Mouse (Mus musculus) right cerebral cortex, postnatal 25 days (tissue): ENCODE data around the gene Duoxa1.

ENCODE experiments used
- DNase-seq: peaks from one replicate; pipeline ENCODE4 v3.0.0; 2022

The Duoxa1 gene

DNA sequence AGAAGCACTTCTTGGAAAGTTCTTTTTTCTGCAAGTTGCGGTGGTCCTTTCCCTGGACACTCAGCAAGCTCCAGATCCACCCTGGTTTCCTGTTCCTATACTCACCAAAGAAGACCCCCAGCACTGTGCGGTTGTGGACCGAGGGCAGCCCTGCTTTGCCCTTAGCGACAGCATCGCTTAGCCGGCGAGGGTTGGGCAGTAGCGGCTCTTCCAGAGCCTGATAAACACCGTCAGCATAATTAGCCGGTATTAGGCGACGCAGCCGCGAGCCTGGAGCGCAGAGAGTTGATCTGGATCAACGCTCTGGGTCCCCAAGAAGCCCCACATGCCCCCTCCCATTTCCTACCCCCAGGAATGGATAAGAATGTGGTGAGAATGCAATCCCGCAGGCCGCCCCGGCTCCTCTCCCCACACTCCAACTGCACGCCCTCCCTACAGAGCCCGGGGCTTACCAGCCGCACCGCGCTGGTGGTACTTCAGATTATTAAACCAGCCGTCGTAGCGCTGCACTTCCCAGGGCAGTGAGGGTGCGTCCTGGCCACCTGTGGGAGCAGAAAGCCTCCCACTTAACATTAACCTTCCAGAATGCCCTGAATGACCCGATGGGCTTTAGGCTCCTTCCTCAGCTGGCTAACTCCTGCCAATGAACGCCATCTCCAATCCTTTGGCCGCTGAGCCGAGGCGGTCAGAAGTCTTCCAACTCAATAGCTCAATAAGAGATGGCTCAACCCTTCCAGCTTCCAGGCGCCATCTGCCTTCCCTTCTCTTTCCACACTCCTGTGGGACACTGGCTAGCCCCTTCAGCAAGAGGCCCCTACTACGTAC is 16.0 kb downstream of the Duoxa1 start:
- DNase-seq = no peak

DNA sequence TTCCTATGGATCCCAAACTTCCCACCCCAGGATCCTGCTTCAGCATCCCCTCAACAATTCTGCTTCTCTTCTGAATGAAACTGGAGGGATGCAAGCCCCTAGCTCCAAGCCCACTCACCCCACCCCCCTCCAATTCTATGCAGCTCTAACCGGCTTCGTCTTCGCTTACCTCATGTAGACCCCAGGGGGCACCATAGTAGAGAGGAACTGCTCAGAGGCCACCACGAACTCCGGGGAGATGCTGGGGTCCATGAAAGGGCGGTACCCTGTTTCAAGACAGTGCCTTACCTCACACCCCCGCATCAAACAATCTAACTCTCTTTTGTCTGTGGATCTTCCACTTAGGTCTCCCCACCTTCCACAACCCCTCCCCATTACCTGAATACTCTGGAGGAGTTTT is 18.6 kb downstream of the Duoxa1 start:
- no peak for DNase-seq

DNA sequence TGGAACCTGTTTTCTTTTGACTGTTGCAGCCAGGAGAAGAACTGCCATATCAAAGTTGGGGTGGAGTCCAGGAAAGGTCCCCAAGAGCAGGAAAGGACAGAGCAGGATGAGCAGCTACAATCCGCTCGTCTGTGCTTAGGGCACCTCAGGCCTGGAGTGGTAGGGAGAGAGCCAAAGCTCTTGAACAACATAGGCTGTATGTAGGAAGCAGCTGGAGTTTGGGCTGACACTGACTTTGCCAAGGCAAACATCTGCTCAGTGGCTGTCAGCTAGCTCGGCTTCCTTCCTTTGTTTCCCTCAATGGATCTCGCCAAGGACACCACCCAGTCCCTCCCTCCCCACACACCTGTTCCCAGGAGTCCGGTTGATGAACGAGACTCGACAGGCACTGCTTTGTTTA is 27.4 kb downstream of the Duoxa1 start:
- DNase-seq = no peak

DNA sequence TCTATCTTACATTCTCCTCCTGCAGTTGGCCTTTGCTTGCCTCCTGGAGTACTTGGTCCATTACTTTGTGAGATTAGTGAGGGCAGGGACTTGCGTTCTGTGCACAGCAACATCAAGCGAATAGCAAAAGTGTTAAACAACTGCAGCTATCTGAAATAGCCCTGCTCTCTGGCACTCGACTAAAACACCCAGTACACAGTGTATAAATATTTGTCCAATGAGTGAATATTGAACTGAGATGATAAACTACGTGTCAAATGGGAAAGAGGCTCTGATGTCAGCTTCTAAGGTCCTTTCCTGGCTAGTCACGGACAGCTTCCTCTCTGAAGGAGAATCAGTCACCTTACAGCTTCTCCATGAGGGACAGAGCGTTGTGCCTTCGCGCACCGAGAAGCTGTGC is 29.4 kb downstream of the Duoxa1 start:
- no peak for DNase-seq

DNA sequence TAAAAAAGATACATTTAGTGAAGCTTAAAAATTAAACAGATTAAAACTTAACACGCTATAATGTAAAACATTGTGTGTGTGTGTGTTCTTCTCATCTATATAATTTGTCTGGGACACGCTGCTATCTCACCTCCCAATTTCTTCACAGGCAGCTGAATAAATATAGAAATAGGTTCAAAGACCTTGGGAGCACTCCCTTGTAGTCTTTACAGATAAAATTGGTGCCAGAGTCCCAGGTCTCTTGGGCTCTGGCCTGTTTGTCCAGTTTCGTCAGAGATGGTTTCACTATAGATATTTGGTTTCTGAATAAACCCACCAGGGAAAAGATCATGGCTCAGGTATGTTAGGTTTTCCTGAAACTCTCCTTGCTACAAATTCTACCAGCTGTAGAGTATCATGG is 34.8 kb downstream of the Duoxa1 start:
- no peak for DNase-seq

DNA sequence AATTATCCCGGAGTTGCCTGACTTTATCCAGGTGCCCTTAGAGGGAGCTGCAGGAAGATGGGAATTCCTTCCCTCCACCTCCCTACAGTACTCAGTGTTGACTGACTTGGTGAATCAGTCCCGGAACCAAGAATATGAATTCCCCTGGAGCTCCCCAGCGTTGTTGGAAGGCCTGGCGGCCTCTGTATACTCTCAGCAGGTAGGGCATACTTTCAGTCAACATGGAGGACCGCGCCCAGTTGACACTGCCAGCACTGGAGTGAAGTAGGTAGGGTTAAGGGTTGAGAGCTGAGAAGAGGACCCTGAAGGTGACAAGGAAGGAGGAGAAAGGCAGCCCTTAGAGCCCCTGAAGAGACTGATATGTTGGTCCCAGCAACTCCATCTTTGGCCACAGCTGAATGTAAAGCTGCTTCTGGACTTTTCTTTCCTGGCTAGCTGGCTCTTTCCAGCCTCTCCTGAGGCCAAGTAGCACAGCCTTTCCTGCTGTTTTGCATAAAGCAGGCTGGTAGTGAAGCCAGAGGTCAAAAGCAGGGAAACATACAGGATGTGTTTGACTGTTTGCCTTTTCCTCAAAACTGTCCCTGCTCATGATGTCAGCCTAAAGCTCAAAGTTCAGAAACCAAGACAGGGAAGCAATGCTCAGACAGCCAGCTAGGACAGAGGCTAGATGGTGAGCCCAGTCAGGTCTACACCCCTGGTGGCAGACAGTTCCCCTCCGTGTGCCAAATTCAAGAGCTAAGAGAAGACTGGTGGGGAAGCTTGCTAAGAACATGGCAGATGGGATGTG is 46.9 kb downstream of the Duoxa1 start:
- no peak for DNase-seq

DNA sequence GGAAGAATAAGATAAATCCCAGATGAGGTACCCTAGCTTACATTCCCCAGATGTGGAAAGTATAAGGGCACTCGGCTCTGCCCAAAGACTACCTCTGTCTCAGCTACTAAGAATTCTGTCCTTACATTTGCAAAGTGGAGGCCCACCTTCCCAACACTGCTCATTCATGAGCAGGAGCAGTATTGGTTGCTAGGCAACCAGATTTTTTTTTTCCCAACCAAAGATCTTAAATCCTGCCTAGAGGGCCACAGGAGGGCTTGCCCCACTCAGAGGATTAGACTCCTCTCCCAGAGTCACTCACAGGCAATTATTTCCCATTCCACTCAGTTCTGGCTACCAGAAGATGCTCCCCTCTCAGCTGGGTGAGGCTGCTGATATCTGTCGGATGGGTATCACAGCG is 48.8 kb downstream of the Duoxa1 start:
- DNase-seq = no peak

DNA sequence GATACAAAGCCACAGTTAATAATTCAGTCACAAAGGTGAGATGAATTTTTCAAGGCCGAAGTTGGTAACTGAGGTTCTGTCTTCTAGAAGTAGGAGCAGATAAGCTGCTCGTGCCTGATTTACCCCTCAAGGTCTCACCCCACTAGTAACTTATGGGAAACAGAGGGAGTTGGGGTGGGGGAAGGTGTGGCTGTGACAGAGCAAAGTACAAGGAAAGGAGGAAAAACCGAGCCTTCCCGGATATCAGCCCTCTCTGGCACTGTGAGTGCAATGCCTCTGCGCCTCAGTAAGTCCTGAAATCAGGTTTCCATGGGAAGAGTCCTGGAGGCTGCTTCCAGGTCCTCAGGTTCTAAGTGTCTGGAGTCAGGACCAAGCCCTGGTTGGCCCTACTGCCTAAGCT is 52.8 kb downstream of the Duoxa1 start:
- DNase-seq = no peak

DNA sequence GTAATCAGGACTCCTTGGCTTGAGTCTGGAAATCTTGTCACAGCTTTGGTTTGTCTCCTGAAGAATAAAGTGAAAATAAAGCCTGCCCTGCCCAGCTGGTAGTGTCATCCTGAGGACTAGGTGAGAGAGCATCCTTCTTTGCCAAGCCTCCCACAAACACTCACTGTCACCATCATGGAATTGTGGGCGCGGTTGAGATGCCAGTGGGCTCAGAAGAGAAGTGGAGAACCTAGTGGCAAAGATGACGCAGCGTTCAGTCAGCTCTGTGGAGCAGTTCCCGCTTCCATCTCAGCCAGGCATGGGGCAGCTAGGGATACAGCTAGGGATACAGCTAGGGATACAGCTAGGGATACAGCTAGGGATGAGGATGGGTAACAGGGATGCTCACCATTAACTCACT is 57.5 kb downstream of the Duoxa1 start:
- peak; percentile 26 for DNase-seq
